Mouse (Mus musculus) megakaryocyte, embryonic 14.5 days (primary cell): Measurements from ENCODE around the gene Adamtsl3.

Experiments
- FLI1 ChIP-seq: IDR thresholded peaks from 2 replicates; pipeline ENCODE4 v1.6.1; 2012; ENCODE audit warnings: low read length, inconsistent platforms, mixed read lengths
- GATA1 ChIP-seq: IDR thresholded peaks from 3 replicates; pipeline ENCODE4 v1.6.1; 2012; ENCODE audit warnings: mixed read lengths, low read length, inconsistent platforms, borderline replicate concordance

GRCm38 (mm10) chr7:82465437-82465836 lies 129.9 kb downstream of the Adamtsl3 start:
- TF ChIP-seq GATA1 (no peak), FLI1 (no peak)
